Mouse (Mus musculus) intestine, postnatal 0 days (tissue): Measurements from ENCODE around the gene Gnas. TPM values are rescaled to one million over a fixed set of nuclear protein-coding genes. Genes with fewer than 3 reads are reported as not detected.
"Not testable (repeated sequence)": the region's sequence is repeated elsewhere in the genome, so short reads cannot be mapped to it uniquely, and the experiment has no call there.

Experiments used
- ATAC-seq: fragments of 200-750 bp; cut with Nextera tagmentation; 2 replicates; pipeline ENCODE4 v1.8.0; 2017; ENCODE audit warnings: mild to moderate bottlenecking, moderate TSS enrichment, moderate library complexity
- H3K27ac ChIP-seq: fragments of 300-500 bp; sonication (generic); 2 replicates; pipeline ENCODE4 v1.5.1; 2014; ENCODE audit warnings: mild to moderate bottlenecking, low read depth, low read length, moderate library complexity
- H3K27me3 ChIP-seq: fragments of 300-500 bp; sonication (generic); replicated peaks from 2 replicates; pipeline ENCODE4 v1.6.1; 2014; ENCODE audit warnings: low read length, mixed read lengths; ENCODE audit not compliant: control insufficient read depth, insufficient read depth
- H3K36me3 ChIP-seq: fragments of 300-500 bp; sonication (generic); 2 replicates; pipeline ENCODE4 v1.6.1; 2014; ENCODE audit warnings: mild to moderate bottlenecking, moderate library complexity; ENCODE audit not compliant: control insufficient read depth, insufficient read depth
- H3K4me1 ChIP-seq: fragments of 300-500 bp; sonication (generic); replicated peaks from 2 replicates; pipeline ENCODE4 v1.6.1; 2014; ENCODE audit warnings: antibody characterized with exemption, low read length, mixed read lengths; ENCODE audit not compliant: control insufficient read depth, insufficient read depth
- H3K4me2 ChIP-seq: fragments of 300-500 bp; sonication (generic); replicated peaks from 2 replicates; pipeline ENCODE4 v1.6.1; 2014; ENCODE audit warnings: low read depth, mild to moderate bottlenecking, moderate library complexity
- H3K4me3 ChIP-seq: fragments of 300-500 bp; sonication (generic); 2 replicates; pipeline ENCODE4 v1.5.1; 2014; ENCODE audit warnings: low read depth, low read length
- H3K9ac ChIP-seq: fragments of 300-500 bp; sonication (generic); 2 replicates; pipeline ENCODE4 v1.6.1; 2014; ENCODE audit warnings: mild to moderate bottlenecking, low read depth, low read length
- H3K9me3 ChIP-seq: fragments of 300-500 bp; sonication (generic); 2 replicates; pipeline ENCODE4 v1.6.1; 2016; ENCODE audit warnings: mixed run types; ENCODE audit not compliant: control insufficient read depth
- CTCF ChIP-seq: sonication (generic); IDR thresholded peaks from 2 replicates; pipeline ENCODE4 v1.5.1; 2016; ENCODE audit warnings: low read depth, mild to moderate bottlenecking, control low read depth, antibody characterized with exemption, moderate library complexity
- WGBS: fragments of 180-500 bp; shearing (Covaris S2); extraction: QIAGEN DNeasy Blood & Tissue Kit; methylation state at CpG from one replicate; pipeline ENCODE4 v1.1.7; 2014; 5-methylcytosine and 5-hydroxymethylcytosine counted together
- polyA plus RNA-seq: library from polyadenylated mRNA; unstranded; fragments of >200 nt; fragmentation: Nextera tagmentation; extraction: Ambion mirVana; gene quantifications from 2 replicates; pipeline ENCODE4 v1.2.1, GENCODE M21; 2015

Gene Gnas
- polyA plus RNA-seq, 1 experiment from 2014 or later: 705 TPM

DNA sequence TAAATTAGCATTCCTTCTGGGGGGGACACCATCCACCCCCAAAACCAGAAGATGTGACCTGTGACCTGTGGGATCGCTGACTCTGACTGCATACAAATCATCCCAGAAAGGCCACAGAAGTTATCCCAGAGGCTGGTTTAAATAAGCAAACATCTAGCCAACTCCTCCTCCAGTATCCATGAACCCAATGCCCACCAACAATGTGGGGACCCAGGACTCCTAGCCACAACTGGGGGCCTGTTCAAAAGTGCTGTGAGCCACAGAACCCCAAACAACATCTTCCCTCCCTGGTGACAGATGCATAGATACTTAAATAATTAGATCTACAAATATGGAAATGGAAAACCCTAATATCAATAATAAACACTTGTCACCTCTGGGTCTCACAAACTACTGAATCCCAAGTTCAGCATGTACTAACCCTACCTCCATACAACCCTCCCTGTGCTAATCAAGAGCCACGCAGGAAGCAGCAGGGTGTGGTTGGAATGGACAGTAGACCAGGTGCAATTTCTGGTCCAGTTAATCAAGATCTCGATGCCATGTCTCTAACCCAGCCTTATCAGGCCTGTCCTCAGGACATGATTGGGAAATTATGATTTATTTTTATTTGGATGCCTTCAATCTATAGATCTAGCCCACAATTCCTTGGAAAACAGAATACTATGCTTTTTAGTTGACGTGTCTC, 56.9 kb downstream of the Gnas start:
- ATAC-seq: no peak
- Histone ChIP-seq H3K9me3 (no peaks in the 10 kb centered on the region), H3K4me1 (no peaks in the 10 kb centered on the region), H3K4me2 (no peak overlapping the region), H3K9ac (no peak overlapping the region), H3K27me3 (no peaks in the 10 kb centered on the region), H3K4me3 (no peak overlapping the region), H3K36me3 (peaks cover 30% of the 10 kb centered on the region), H3K27ac (no peak overlapping the region)
- WGBS: 63% methylated on average over 4 of the region's 4 CpGs
- TF ChIP-seq CTCF: no peak

DNA sequence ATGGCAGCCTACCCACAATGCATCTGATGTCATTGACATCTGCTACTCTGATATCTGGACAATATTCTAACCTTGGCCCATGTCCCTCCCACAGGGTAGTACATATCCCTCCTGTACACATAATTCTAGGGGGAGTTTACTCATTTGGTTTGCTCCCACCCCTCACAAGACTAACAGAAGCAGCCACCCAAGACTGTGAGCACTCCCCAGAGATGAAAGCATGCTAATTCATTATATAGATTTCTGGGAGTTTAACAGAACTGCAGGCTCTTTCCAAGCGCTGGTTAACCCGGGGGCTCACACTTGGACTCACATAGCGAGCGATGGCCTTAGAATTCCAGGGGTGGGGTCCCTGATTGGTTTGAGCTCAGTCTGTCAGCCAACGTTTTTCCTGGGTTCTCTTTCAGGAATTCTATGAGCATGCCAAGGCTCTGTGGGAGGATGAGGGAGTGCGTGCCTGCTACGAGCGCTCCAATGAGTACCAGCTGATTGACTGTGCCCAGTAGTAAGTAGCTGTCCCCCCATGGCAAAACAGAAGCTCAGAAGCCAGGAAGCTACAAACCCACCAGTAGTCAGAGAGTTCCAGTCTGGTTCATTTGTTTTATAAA, 58.8 kb downstream of the Gnas start:
- no peak overlapping the region for H3K27ac ChIP-seq
- no peaks in the 10 kb centered on the region for H3K27me3 ChIP-seq
- no peak overlapping the region for H3K4me3 ChIP-seq
- H3K9me3 ChIP-seq: no peaks in the 10 kb centered on the region
- no peaks in the 10 kb centered on the region for H3K4me1 ChIP-seq
- WGBS: 67% methylated on average over 8 of the region's 8 CpGs
- H3K9ac ChIP-seq: no peak overlapping the region
- H3K36me3 ChIP-seq: peaks cover 41% of the 10 kb centered on the region
- ATAC-seq: no peak
- no peak overlapping the region for H3K4me2 ChIP-seq
- TF ChIP-seq CTCF: no peak

DNA sequence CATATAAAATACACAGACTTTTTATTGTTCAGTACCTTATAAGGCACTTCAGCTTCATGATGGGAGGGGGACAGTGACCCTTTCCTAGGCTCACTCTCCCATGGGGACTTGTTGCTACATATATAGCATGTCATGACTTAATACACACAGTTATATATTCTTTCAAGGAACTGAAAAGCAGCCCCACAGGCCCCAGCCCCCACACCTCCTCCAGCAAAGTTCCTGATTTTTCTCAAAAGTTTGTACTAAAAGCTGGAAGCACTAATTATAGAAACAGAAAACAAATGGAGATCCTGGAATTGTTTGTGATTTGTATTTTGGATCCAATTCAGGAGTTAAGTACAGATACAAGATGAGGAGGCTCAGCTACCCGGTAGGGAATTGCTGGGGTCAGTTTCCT, 59.4 kb downstream of the Gnas start:
- Histone ChIP-seq H3K4me3 (no peak overlapping the region), H3K36me3 (peaks cover 41% of the 10 kb centered on the region), H3K27ac (peak overlapping the region; percentile 24; the same call in 1 of the 2 replicates), H3K4me2 (peak overlapping the region; percentile 24; the same call in 1 of the 2 replicates), H3K9ac (no peak overlapping the region), H3K9me3 (no peaks in the 10 kb centered on the region), H3K4me1 (no peaks in the 10 kb centered on the region), H3K27me3 (no peaks in the 10 kb centered on the region)
- 48% methylated on average over 1 of the region's 1 CpGs for WGBS
- no peak for TF ChIP-seq CTCF
- ATAC-seq: no peak

DNA sequence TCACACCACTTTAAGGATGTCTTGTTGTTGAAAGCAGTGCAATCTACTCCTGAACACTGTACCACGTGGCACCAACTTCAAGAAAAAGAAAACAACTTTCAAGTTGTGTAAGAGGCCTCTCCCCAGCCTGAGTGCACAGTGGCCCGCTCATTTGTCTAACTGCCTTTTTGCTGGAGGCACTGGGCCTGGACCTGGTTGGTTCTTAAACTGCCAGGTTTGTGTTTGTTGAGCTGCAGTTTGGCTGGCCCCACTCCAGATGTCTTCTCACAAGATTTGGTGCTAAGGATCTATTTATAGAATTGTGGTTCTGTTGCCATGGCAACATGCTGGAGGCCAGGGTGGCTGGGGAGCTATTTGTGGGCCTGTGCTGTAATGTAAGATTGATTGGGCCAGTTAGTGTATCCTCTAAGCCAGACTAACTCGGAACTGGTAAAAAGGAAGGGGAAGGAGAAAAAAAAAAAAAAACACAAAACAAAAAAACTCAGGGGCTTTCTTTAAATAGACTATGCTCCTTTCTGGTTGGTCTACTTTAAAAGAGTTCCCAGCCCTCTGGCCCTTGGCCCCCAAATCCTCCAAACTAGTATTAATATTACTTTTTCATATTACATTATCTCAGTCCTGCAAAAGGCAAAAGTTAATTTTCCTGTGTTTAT, 60.0 kb downstream of the Gnas start:
- WGBS: 21% methylated on average over 3 of the region's 3 CpGs
- H3K4me3 ChIP-seq: no peak overlapping the region
- H3K36me3 ChIP-seq: peaks cover 41% of the 10 kb centered on the region
- peak; percentile 29; the same call in 1 of the 2 replicates for ATAC-seq
- H3K9ac ChIP-seq: no peak overlapping the region
- peak overlapping the region; percentile 24; the same call in 1 of the 2 replicates for H3K27ac ChIP-seq
- no peaks in the 10 kb centered on the region for H3K4me1 ChIP-seq
- no peaks in the 10 kb centered on the region for H3K9me3 ChIP-seq
- H3K4me2 ChIP-seq: peak overlapping the region; percentile 24
- H3K27me3 ChIP-seq: no peaks in the 10 kb centered on the region
- no peak for TF ChIP-seq CTCF

DNA sequence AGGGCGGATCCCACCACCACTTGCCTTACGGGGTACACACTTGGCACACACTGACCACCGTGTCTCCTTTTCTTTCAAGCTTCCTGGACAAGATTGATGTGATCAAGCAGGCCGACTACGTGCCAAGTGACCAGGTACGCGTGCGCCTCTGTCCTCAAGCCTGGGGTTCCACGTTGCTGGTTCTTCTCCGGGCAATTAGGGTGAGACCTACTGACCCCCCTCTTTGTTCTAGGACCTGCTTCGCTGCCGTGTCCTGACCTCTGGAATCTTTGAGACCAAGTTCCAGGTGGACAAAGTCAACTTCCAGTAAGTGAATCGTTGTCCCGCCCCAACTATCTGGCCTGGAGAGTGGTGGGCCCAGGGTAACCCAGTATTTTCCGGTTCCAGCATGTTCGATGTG, 60.9 kb downstream of the Gnas start:
- H3K9me3 ChIP-seq: no peaks in the 10 kb centered on the region
- H3K27ac ChIP-seq: peak overlapping the region; percentile 31; the same call in 1 of the 2 replicates
- no peaks in the 10 kb centered on the region for H3K4me1 ChIP-seq
- no peaks in the 10 kb centered on the region for H3K27me3 ChIP-seq
- H3K36me3 ChIP-seq: peaks cover 41% of the 10 kb centered on the region
- no peak for TF ChIP-seq CTCF
- H3K4me2 ChIP-seq: no peak overlapping the region
- no peak overlapping the region for H3K9ac ChIP-seq
- WGBS: 93% methylated on average over 16 of the region's 16 CpGs
- no peak overlapping the region for H3K4me3 ChIP-seq
- ATAC-seq: no peak

DNA sequence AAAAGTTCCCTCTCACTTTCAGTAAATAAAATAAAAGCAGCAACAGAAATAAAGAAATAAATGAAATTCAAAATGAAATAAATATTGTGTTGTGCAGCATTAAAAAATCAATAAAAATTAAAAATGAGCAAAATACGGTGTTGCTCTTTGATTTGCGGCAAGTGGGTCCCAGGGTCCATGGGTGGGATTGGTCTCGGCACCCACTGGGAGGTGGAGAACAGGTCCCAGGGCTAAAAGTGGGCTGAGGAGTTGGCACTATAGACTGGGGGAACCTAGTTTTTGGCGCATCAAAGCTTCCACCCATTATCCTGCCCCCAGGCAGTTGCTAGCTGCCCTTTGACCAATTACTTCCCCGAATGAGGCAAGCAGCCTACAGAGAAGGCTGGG, 62.5 kb downstream of the Gnas start, which contains the start of gene Gm20721:
Gm20721 (minus strand) TSS at position 101 of the 387 bp plus-strand sequence.
- Histone ChIP-seq H3K27ac (0 out of 2 replicates have a peak within 1 kb of the TSS, but pooled peaks have one; percentile 31), H3K9me3 (no peaks in the 10 kb centered on the region), H3K9ac (no peak within 1 kb of the TSS), H3K4me1 (no peaks in the 10 kb centered on the region), H3K27me3 (no peaks in the 10 kb centered on the region), H3K36me3 (peaks cover 40% of the 10 kb centered on the region), H3K4me2 (no peak within 1 kb of the TSS), H3K4me3 (no peak within 1 kb of the TSS)
- TF ChIP-seq CTCF: no peak
- WGBS: 95% methylated on average over 5 of the region's 5 CpGs
- no peak for ATAC-seq

DNA sequence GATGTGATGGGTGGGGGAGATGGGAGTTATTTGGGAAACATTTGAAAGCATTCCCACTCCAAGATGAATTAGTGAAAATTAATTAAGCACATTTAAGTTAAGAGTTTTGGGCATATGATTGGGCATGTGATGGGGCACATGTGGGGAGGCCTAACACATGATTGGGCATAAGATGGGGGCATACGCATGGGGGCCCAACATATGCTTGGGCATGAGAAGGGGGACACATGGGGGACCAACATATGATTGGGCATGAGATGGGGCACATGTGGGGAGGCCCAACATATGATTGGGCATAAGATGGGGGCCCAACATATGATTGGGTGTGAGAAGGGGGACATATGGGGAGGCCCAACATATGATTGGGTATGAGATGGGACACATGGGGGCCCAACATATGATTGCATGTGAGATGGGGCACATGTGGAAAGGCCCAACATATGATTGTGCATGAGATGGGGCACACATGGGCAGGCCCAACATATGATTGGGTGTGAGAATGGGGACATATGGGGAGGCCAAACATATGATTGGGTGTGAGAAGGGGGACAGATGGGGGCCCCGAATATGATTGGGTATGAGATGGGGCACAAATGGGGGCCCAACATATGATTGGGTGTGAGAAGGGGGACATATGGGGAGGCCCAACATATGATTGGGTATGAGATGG, 63.0 kb downstream of the Gnas start:
- not testable (repeated sequence) for H3K27me3 ChIP-seq, H3K9ac ChIP-seq, H3K4me3 ChIP-seq, ATAC-seq, H3K4me1 ChIP-seq, H3K27ac ChIP-seq, H3K4me2 ChIP-seq, H3K9me3 ChIP-seq
- peaks cover 35% of the 10 kb centered on the region for H3K36me3 ChIP-seq
- WGBS: 100% methylated on average over 2 of the region's 2 CpGs
